Mouse (Mus musculus) cerebellum, adult 9-11 months (tissue): Measurements from ENCODE around the gene Gnat2.

Source experiments
- DNase-seq: peaks from one replicate; pipeline ENCODE4 v3.0.0; 2022

Gene Gnat2

GRCm38 (mm10) chr3:108123242-108123641, 30.7 kb downstream of the Gnat2 start:
- DNase-seq: no peak

DNA sequence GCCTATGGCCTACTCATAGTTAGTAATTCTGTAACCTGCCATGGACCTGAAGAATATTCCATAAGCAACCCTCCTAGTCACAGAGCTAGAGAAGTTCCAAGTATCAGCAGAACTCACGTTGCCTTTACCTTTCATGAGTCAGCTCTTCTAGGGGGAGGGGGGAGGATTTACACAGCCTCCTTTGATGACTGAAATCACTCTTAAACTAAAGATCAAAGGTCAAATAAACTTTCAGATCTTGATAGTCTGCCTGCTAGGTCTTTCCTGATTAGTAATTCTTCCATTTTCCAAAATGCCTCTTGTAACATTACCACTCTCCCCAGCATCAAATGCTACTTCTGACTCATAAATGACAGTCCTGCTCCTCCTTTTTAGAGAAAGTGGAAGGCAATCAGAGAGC, 31.5 kb downstream of the Gnat2 start:
- DNase-seq: no peak

DNA sequence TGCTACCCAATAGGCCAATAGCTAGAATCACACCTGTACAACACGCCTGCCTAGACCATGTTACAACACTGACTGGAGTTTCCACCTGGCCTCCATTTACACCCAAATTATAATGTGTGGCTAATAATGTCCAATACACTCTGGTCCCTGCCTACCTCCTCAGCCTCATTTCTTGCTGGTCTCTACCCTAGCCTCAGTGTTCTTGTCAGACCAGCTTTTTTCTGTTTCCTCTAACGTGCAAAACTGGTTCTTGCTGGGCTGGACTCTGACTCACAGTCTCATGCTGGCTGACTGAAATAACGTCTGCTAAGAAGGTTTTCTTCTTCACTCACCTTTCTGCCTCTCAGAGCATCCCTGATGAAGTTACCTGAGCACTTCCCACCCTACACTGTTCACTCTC, 33.7 kb downstream of the Gnat2 start:
- no peak for DNase-seq

GRCm38 (mm10) chr3:108128520-108128919, 35.9 kb downstream of the Gnat2 start:
- no peak for DNase-seq

DNA sequence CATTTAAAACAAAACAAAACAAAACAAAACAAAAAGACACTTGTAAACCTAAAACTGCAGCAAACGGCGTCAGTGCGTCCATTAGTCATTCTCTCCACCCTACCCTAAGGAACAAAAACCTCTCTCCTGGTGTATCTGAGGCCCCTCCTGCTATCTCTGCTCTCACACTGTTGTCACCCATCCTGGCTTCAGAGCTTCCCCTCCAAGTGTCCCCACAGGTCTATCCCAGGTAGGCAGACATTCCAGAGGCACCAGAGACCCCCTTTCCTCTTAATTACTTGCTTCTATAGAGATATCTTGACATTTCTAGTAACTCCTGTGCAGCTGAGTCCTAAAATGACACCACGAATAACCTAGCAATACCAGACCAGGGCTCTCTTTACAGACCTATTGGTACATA, 36.8 kb downstream of the Gnat2 start:
- DNase-seq: no peak

- no peak for DNase-seq
Measured at GRCm38 (mm10) chr3:108129804-108130203, 37.2 kb downstream of the Gnat2 start.

DNA sequence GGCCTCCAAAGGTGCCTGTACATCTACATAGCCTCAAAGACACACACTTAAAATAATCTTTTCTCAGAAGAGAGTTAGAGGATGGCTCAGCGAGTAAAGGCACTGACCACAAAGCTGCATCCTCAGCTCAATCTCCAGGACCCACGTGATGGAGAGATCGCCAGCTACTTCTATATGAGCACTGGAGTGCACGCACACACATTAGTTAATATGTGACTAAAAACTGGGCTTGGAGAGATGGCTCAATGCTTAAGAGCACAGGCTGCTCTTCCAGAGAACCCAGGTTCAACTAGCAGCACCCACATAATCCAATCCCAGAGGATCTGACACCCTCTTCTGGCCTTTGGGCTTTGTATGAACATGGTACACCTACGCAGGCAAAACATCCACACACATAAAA, 38.6 kb downstream of the Gnat2 start:
- no peak for DNase-seq

- no peak for DNase-seq
Measured at GRCm38 (mm10) chr3:108131821-108132220, 39.2 kb downstream of the Gnat2 start.

DNA sequence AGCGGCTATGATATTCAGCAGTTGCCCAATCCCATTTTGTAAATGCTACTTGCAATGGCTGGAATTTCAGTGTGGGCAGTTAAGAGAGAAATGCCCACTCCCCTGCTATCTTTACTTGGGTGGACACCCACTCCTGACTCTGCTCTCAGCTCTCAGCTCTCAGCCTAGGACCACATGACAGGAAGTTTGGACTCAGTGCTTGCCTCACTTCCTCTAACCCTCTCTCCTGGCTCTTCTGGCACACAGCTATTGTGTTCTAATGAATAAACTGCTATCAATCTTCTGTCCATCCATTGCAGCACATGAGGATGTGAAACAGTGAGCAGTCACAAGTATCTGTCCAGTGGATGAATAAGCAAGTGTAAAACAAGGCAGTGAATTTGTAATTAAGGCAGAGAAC, 39.9 kb downstream of the Gnat2 start:
- no peak for DNase-seq

GRCm38 (mm10) chr3:108134701-108135100, 42.1 kb downstream of the Gnat2 start:
- DNase-seq: no peak

GRCm38 (mm10) chr3:108139113-108139512, 46.5 kb downstream of the Gnat2 start:
- DNase-seq: no peak

GRCm38 (mm10) chr3:108140786-108141185, 48.2 kb downstream of the Gnat2 start:
- no peak for DNase-seq

DNA sequence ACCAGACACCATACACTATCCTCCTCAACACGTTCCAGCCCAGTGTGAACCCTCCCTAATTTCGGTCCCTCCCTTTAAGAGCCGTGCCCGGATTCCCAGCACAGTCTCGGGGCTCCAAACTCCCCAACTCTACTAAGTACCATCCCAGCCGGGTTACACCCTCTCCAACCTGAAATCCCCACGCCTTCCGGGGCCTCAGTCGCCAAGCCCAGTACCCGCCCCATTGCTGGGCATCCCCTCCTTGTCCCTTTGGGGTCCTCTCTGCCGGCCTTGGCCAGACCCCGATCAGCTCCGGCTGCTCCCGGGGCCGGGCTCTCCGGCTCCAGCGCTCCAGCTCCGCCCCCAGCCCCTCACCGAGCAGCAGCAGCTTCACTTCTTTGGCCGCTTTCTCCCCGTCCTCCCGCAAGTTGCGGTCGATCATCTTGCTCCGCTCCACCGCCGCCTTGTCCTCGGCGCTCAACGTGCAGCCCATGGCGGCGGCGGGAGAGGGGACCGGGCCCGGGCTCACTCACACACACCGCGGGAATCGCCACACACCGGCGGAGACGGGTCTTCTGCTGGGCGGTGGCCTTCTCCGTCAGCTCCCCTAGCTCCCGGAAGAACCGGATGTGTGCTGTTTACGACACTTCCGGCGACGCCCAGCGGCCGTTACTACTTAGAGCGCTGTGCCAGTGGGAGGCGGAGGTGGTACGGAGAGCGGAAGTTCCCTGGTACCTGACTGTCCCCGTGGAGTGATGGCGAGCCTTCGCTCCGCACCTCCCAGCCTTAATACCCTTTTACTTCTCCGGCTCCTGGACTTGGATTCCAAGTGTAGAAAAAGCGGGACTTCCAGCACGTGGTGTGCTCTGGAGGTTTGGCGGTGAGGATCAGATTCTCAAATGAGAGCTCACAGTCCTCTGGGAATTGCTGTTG, 53.2 kb downstream of the Gnat2 start, which contains the start of gene Gnai3:
Gene Gnai3, minus strand, starts transcription at position 613 of the 912 bp plus-strand sequence.
- peak; percentile 91 for DNase-seq

- no peak for DNase-seq
Measured at GRCm38 (mm10) chr3:108146671-108147070, 54.1 kb downstream of the Gnat2 start.

DNA sequence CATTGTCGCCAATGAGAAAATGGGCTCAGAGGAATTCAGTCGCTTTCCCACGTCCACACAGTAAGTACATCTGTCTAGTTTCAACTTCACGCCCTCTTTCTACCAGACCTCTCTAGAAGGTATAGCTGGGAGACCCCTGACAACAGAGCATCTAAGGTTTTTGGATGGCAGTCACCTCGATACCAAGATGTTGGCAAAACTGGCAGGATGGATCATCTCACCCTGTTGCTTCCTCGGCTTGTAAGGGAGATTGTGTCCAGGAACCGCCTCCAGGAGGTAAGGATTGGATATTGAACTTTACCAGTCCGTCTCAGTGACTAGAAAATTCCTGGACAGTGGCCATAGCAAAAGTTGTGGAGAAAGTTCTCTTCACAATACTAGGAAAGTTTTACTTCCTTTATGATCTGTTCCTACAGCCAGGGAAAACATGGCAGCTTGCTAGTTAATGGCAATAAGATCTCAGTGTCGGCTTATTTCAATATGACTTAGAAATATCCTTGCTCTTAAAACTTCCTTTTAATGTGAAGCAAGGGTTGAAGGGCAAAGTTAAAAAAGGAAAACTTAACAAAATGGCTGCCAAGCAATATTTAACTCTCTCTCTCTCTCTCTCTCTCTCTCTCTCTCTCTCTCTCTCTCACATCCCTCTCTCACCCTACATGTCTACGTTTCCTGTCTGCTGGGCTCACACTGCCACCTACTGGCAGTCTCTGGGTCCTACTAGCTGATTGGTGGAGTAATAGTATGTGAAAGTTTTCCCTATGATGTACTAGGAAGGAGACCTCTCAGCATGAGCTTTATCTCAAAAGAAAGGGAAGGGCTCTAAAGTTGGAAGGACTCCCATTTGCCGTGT, 55.0 kb downstream of the Gnat2 start:
- DNase-seq: peak; percentile 84
